Mouse (Mus musculus): ENCODE measurements around the gene Psme1.

GRCm38 (mm10) chr14:55550191-55550590 is 27.7 kb upstream of the Psme1 start:
- TF ChIP-seq POLR2A (IDR thresholded peaks at IDR 0.05; ENCODE audit: insufficient read depth, low read depth, low read length) (no peak), CTCF (IDR thresholded peaks at IDR 0.05) (no peak), EP300 (IDR thresholded peaks at IDR 0.05; ENCODE audit: insufficient read depth, low read depth, low read length) (no peak)
